ENCODE assay signal across 21 mouse cellular contexts in genomic region chr2:160627207-160628025, GRCm38 (mm10). TPM values are rescaled to one million over a fixed set of nuclear protein-coding genes. Genes with fewer than 3 reads are reported as not detected.
DNase-seq lines count a peak whose midpoint lies in the region; ATAC-seq and TF ChIP-seq lines count a peak whose summit lies in the region.
"Had no signal": no experiment of that assay in that cellular context is flagged by ENCODE, and none has a peak within 500 bp of the region (broad histone marks: within the 10 kb centered on the region; RNA-seq: fewer than 3 reads in every experiment).

No protein-coding gene starts in this region.

- no peaks in the 10 kb centered on the region for H3K27me3 ChIP-seq in heart, embryonic 10.5 days (ENCODE audit: insufficient read depth, poor library complexity, severe bottlenecking)
- no peaks in the 10 kb centered on the region for H3K27me3 ChIP-seq in spleen, adult 2 months (ENCODE audit: control insufficient read depth, insufficient read depth, low read length)
- H3K27me3 ChIP-seq: heart, embryonic 13.5 days; midbrain, embryonic 12.5 days; Patski had no signal

- 88% methylated on average over 11 of the region's 11 CpGs for WGBS in heart, embryonic 10.5 days
- WGBS in spleen, adult 2 months = 18% methylated on average over 11 of the region's 11 CpGs

- no peaks in the 10 kb centered on the region for H3K9me3 ChIP-seq in heart, embryonic 10.5 days
- H3K9me3 ChIP-seq: heart, embryonic 13.5 days; hindbrain, embryonic 10.5 days; limb, embryonic 10.5 days; liver, embryonic 12.5 days; midbrain, embryonic 12.5 days had no signal

- TF ChIP-seq POLR2A in spleen, adult 2 months (IDR thresholded peaks at IDR 0.05; ENCODE audit: low read depth, low read length) = no peak

- H3K4me3 ChIP-seq in heart, embryonic 10.5 days = no peak overlapping the region
- no peak overlapping the region for H3K4me3 ChIP-seq in spleen, adult 2 months (ENCODE audit: extremely low read depth, insufficient read depth, insufficient read length)
- H3K4me3 ChIP-seq: heart, embryonic 13.5 days; hindbrain, embryonic 10.5 days; limb, embryonic 10.5 days; liver, embryonic 12.5 days; midbrain, embryonic 12.5 days had no signal

- H3K4me1 ChIP-seq in heart, embryonic 10.5 days = no peaks in the 10 kb centered on the region
- peaks cover 8% of the 10 kb centered on the region for H3K4me1 ChIP-seq in spleen, adult 2 months (ENCODE audit: control insufficient read depth, insufficient read depth, insufficient read length)
- H3K4me1 ChIP-seq: hindbrain, embryonic 10.5 days; limb, embryonic 10.5 days; midbrain, embryonic 12.5 days had no signal

- TF ChIP-seq CTCF in spleen, adult 2 months (IDR thresholded peaks at IDR 0.05; ENCODE audit: extremely low read depth, insufficient read depth, insufficient read length, insufficient replicate concordance) = no peak

- DNase-seq in heart, embryonic 10.5 days (ENCODE audit: low spot score) = peak; percentile 41
- DNase-seq in heart, postnatal 25 days (ENCODE audit: low spot score) = no peak
- peak; percentile 41 to 47 for DNase-seq in spleen, adult 2 months (ENCODE audit: low read depth in 1 of 2, low spot score in 2 of 2)
- DNase-seq in spleen, postnatal 14 days (ENCODE audit: low spot score in 2 of 2) = no peak
- no peak for DNase-seq in frontal cortex, postnatal 10 days (ENCODE audit: low spot score in 2 of 2)
- no peak for DNase-seq in thymus, adult 18-20 months
- DNase-seq: adrenal gland, postnatal 25 days; cerebellum, adult 9-10 months; gastrocnemius, postnatal 25 days; kidney, adult 2 months; kidney, postnatal 4 days; layer of hippocampus, postnatal 36 days; thymus, postnatal 4 days had no signal

- intact Hi-C loops in heart, postnatal 25 days (cut with DNase I) = loop anchor here (2.0 kb wide), 1 partner anchor 15 kb away; no protein-coding TSS in a partner anchor

- H3K36me3 ChIP-seq in heart, embryonic 10.5 days = no peaks in the 10 kb centered on the region
- H3K36me3 ChIP-seq in spleen, adult 2 months (ENCODE audit: control insufficient read depth, insufficient read depth, low read length) = no peaks in the 10 kb centered on the region
- H3K36me3 ChIP-seq: heart, embryonic 13.5 days; hindbrain, embryonic 10.5 days; limb, embryonic 10.5 days; liver, embryonic 12.5 days; midbrain, embryonic 12.5 days had no signal

- H3K27ac ChIP-seq in heart, embryonic 10.5 days = no peak overlapping the region
- no peak overlapping the region for H3K27ac ChIP-seq in spleen, adult 2 months (ENCODE audit: insufficient read depth, low read length)
- H3K27ac ChIP-seq: heart, embryonic 13.5 days; hindbrain, embryonic 10.5 days; limb, embryonic 10.5 days; midbrain, embryonic 12.5 days had no signal

- peak; percentile 75 for ATAC-seq in neutrophil, adult 5-6 weeks (ENCODE audit: extremely low read depth, insufficient number of reproducible peaks, low FRiP score, poor library complexity, severe bottlenecking)
- ATAC-seq: activated CD4-positive, CD25-positive, alpha-beta regulatory T cell, adult 4 months; liver, embryonic 12.5 days; Patski had no signal

RNA-seq across cellular contexts. Expression of gene Top1, which starts 18.3 kb away (rescaled TPM):
- 54.7 and 69.5 TPM in 2 replicates for polyA plus RNA-seq in heart, embryonic 10.5 days (2016; fragmentation: Nextera tagmentation; extraction: Ambion mirVana)
- total RNA-seq in heart, postnatal 25 days (2021) = 10 to 100 TPM; 48.8 to 50.8 TPM
- 9.4 and 13.5 TPM in 2 replicates for polyA plus RNA-seq in spleen, adult 2 months (2012; rRNA removed)
- total RNA-seq in neutrophil, adult 5-6 weeks (2017) = 121 and 127 TPM in 2 replicates

Comparison
In these comparisons a context has a peak if more than half of its experiments do, and no peak if none do; other contexts are left out.
1. DNase-seq: peak in heart, embryonic 10.5 days (single experiment) and spleen, adult 2 months (2 of 2); none in heart, postnatal 25 days (single experiment), spleen, postnatal 14 days (0 of 2), frontal cortex, postnatal 10 days (0 of 2) and thymus, adult 18-20 months (0 of 2).